ENCODE assay signal across 9 mouse cellular contexts in genomic region chr2:26314281-26315071, GRCm38 (mm10). TPM values are rescaled to one million over a fixed set of nuclear protein-coding genes. Genes with fewer than 3 reads are reported as not detected.
DNase-seq lines count a peak whose midpoint lies in the region; ATAC-seq and TF ChIP-seq lines count a peak whose summit lies in the region.
"Had no signal": no experiment of that assay in that cellular context is flagged by ENCODE, and none has a peak within 500 bp of the region (broad histone marks: within the 10 kb centered on the region; RNA-seq: fewer than 3 reads in every experiment).

No protein-coding gene starts in this region.

- intact Hi-C loops in gastrocnemius, postnatal 14 days (cut with DNase I; ENCODE audit: low total_unique reads) = no loop called here

- no peak for TF ChIP-seq CTCF in E14TG2a.4 (conservative IDR thresholded peaks at IDR 0.05; ENCODE audit: low read length)
- TF ChIP-seq CTCF in hindbrain, postnatal 0 days (IDR thresholded peaks at IDR 0.05; ENCODE audit: low read depth) = no peak
- TF ChIP-seq CTCF in liver, embryonic 14.5 days (IDR thresholded peaks at IDR 0.05; ENCODE audit: low read depth) = no peak

- WGBS in hindbrain, postnatal 0 days = 47% methylated on average over 13 of the region's 13 CpGs
- 59% methylated on average over 13 of the region's 13 CpGs for WGBS in liver, embryonic 14.5 days (ENCODE audit: insufficient replicate concordance)
- 65% methylated on average over 13 of the region's 13 CpGs for WGBS in neural tube, embryonic 15.5 days

- H3K27me3 ChIP-seq in E14TG2a.4 (ENCODE audit: insufficient read depth, low read length) = peaks cover 33% of the 10 kb centered on the region
- no peaks in the 10 kb centered on the region for H3K27me3 ChIP-seq in hindbrain, postnatal 0 days (ENCODE audit: insufficient read depth, low read length)
- H3K27me3 ChIP-seq in liver, embryonic 14.5 days (ENCODE audit: control insufficient read depth, insufficient read depth, low read length) = no peaks in the 10 kb centered on the region
- H3K27me3 ChIP-seq in neural tube, embryonic 15.5 days (replicated peaks) = no peaks in the 10 kb centered on the region

- peak overlapping the region; percentile 97 for H3K27ac ChIP-seq in hindbrain, postnatal 0 days
- H3K27ac ChIP-seq in liver, embryonic 14.5 days = no peak overlapping the region
- H3K27ac ChIP-seq in neural tube, embryonic 15.5 days (replicated peaks) = peak overlapping the region; percentile 97

- H3K36me3 ChIP-seq in E14TG2a.4 (ENCODE audit: insufficient read depth, low read length) = no peaks in the 10 kb centered on the region
- H3K36me3 ChIP-seq in hindbrain, postnatal 0 days (ENCODE audit: insufficient read depth, low read length) = no peaks in the 10 kb centered on the region
- no peaks in the 10 kb centered on the region for H3K36me3 ChIP-seq in liver, embryonic 14.5 days (replicated peaks; ENCODE audit: control insufficient read depth, insufficient read depth, low read depth)
- H3K36me3 ChIP-seq in neural tube, embryonic 15.5 days = no peaks in the 10 kb centered on the region

- H3K4me3 ChIP-seq in E14TG2a.4 (replicated peaks; ENCODE audit: low read length) = peak overlapping the region; percentile 86; the same call in 1 of the 2 replicates
- H3K4me3 ChIP-seq in hindbrain, postnatal 0 days (ENCODE audit: low read length) = peak overlapping the region; percentile 67
- H3K4me3 ChIP-seq in liver, embryonic 14.5 days (ENCODE audit: insufficient read depth in 1 of 2, low read depth in 2 of 2, low read length in 2 of 2) = no peak overlapping the region
- peak overlapping the region; percentile 87 for H3K4me3 ChIP-seq in neural tube, embryonic 15.5 days (replicated peaks)

- H3K4me1 ChIP-seq in E14TG2a.4 (replicated peaks; ENCODE audit: low read depth, low read length) = peaks cover 33% of the 10 kb centered on the region
- H3K4me1 ChIP-seq in hindbrain, postnatal 0 days (ENCODE audit: insufficient read depth, low read length) = peaks cover 40% of the 10 kb centered on the region
- no peaks in the 10 kb centered on the region for H3K4me1 ChIP-seq in liver, embryonic 14.5 days (replicated peaks; ENCODE audit: control insufficient read depth in 2 of 2, insufficient read depth in 2 of 2, low read length in 1 of 2)
- peaks cover 54% of the 10 kb centered on the region for H3K4me1 ChIP-seq in neural tube, embryonic 15.5 days

- H3K9ac ChIP-seq in hindbrain, postnatal 0 days (replicated peaks; ENCODE audit: low read length) = peak overlapping the region; percentile 97
- H3K9ac ChIP-seq in liver, embryonic 14.5 days (replicated peaks) = no peak overlapping the region
- H3K9ac ChIP-seq in neural tube, embryonic 15.5 days (replicated peaks) = peak overlapping the region; percentile 99

- no peak for TF ChIP-seq EP300 in liver, embryonic 14.5 days (IDR thresholded peaks at IDR 0.05; ENCODE audit: low read depth)

- no peaks in the 10 kb centered on the region for H3K9me3 ChIP-seq in E14TG2a.4 (ENCODE audit: low read length)
- H3K9me3 ChIP-seq in hindbrain, postnatal 0 days (ENCODE audit: low read length) = no peaks in the 10 kb centered on the region
- no peaks in the 10 kb centered on the region for H3K9me3 ChIP-seq in liver, embryonic 14.5 days (ENCODE audit: control insufficient read depth, low read length)
- no peaks in the 10 kb centered on the region for H3K9me3 ChIP-seq in neural tube, embryonic 15.5 days (replicated peaks)

- ATAC-seq in hindbrain, postnatal 0 days = no peak
- no peak for ATAC-seq in liver, embryonic 14.5 days (ENCODE audit: insufficient read depth)
- no peak for ATAC-seq in neural tube, embryonic 15.5 days (ENCODE audit: low FRiP score)

- H3K4me2 ChIP-seq in hindbrain, postnatal 0 days (ENCODE audit: low read depth, low read length) = peak overlapping the region; percentile 85
- H3K4me2 ChIP-seq in liver, embryonic 14.5 days (ENCODE audit: low read depth) = peak overlapping the region; percentile 64
- peak overlapping the region; percentile 93 for H3K4me2 ChIP-seq in neural tube, embryonic 15.5 days

- peak; percentile 86 to 90 for DNase-seq in cerebellum, postnatal 14 days
- peak; percentile 82 for DNase-seq in gastrocnemius, postnatal 14 days
- DNase-seq in hindbrain, postnatal 0 days (ENCODE audit: low spot score) = peak; percentile 65
- no peak for DNase-seq in liver, embryonic 14.5 days (ENCODE audit: low read depth in 3 of 3, low spot score in 3 of 3)
- DNase-seq in frontal cortex, postnatal 36 days (ENCODE audit: low spot score in 2 of 2) = no peak
- DNase-seq in frontal cortex, adult 2 months (ENCODE audit: extremely low spot score in 1 of 2, low spot score in 1 of 2) = no peak

RNA-seq across cellular contexts. Expression of gene Gpsm1, which starts 0.8 kb away (rescaled TPM):
- total RNA-seq in gastrocnemius, postnatal 14 days (2021) = 1 to 10 TPM; 6.4 to 7.4 TPM
- total RNA-seq in hindbrain, postnatal 0 days (2014; rRNA removed) = 310 and 330 TPM in 2 replicates
- polyA plus RNA-seq in hindbrain, postnatal 0 days (2015; fragmentation: Nextera tagmentation; extraction: Ambion mirVana) = 147 and 155 TPM in 2 replicates
- 2.3 and 2.4 TPM in 2 replicates for polyA plus RNA-seq in liver, embryonic 14.5 days (2012; rRNA removed)
- 1.1 and 1.6 TPM in 2 replicates for polyA plus RNA-seq in liver, embryonic 14.5 days (2014; fragmentation: Nextera tagmentation; extraction: Ambion mirVana)
- polyA plus RNA-seq in neural tube, embryonic 15.5 days (2015; fragmentation: Nextera tagmentation; extraction: Ambion mirVana) = 130 and 158 TPM in 2 replicates
- 248 and 275 TPM in 2 replicates for polyA plus RNA-seq in frontal cortex, adult 2 months (2012; rRNA removed)

RNA-seq across cellular contexts. Expression of gene Ccdc187, which starts 20.1 kb away (rescaled TPM):
- total RNA-seq in gastrocnemius, postnatal 14 days (2021) = under 1 TPM; 0.04 to 0.09 TPM
- 1.3 and 2.7 TPM in 2 replicates for total RNA-seq in hindbrain, postnatal 0 days (2014; rRNA removed)
- 0.18 TPM in 2 replicates for polyA plus RNA-seq in hindbrain, postnatal 0 days (2015; fragmentation: Nextera tagmentation; extraction: Ambion mirVana)
- polyA plus RNA-seq in liver, embryonic 14.5 days (2012; rRNA removed) = 0.05 and 0.06 TPM in 2 replicates
- 0.06 TPM in 1 of 2 replicates, not detected in the other for polyA plus RNA-seq in liver, embryonic 14.5 days (2014; fragmentation: Nextera tagmentation; extraction: Ambion mirVana)
- 0.03 and 0.11 TPM in 2 replicates for polyA plus RNA-seq in neural tube, embryonic 15.5 days (2015; fragmentation: Nextera tagmentation; extraction: Ambion mirVana)
- polyA plus RNA-seq in frontal cortex, adult 2 months (2012; rRNA removed) = 1.6 and 1.8 TPM in 2 replicates
- total RNA-seq: MEL had no signal

RNA-seq across cellular contexts. Expression of gene Dnlz, which starts 37.4 kb away (rescaled TPM):
- total RNA-seq in gastrocnemius, postnatal 14 days (2021) = 10 to 100 TPM; 17.0 to 17.6 TPM
- total RNA-seq in hindbrain, postnatal 0 days (2014; rRNA removed) = 38.2 and 38.5 TPM in 2 replicates
- 25.6 and 28.2 TPM in 2 replicates for polyA plus RNA-seq in hindbrain, postnatal 0 days (2015; fragmentation: Nextera tagmentation; extraction: Ambion mirVana)
- polyA plus RNA-seq in liver, embryonic 14.5 days (2012; rRNA removed) = 7.6 and 7.8 TPM in 2 replicates
- 7.0 and 8.4 TPM in 2 replicates for polyA plus RNA-seq in liver, embryonic 14.5 days (2014; fragmentation: Nextera tagmentation; extraction: Ambion mirVana)
- polyA plus RNA-seq in neural tube, embryonic 15.5 days (2015; fragmentation: Nextera tagmentation; extraction: Ambion mirVana) = 29.8 and 33.4 TPM in 2 replicates
- 35.2 and 37.1 TPM in 2 replicates for polyA plus RNA-seq in frontal cortex, adult 2 months (2012; rRNA removed)

RNA-seq across cellular contexts. Expression of gene Card9, which starts 46.2 kb away (rescaled TPM):
- 1 to 10 TPM in 1 of 2 experiments, under 1 TPM in 1; 0.71 to 1.1 TPM for total RNA-seq in gastrocnemius, postnatal 14 days (2021)
- total RNA-seq in hindbrain, postnatal 0 days (2014; rRNA removed) = 2.0 and 24.2 TPM in 2 replicates
- 1.5 and 1.6 TPM in 2 replicates for polyA plus RNA-seq in hindbrain, postnatal 0 days (2015; fragmentation: Nextera tagmentation; extraction: Ambion mirVana)
- 6.4 and 6.8 TPM in 2 replicates for polyA plus RNA-seq in liver, embryonic 14.5 days (2012; rRNA removed)
- 1.1 and 2.3 TPM in 2 replicates for polyA plus RNA-seq in liver, embryonic 14.5 days (2014; fragmentation: Nextera tagmentation; extraction: Ambion mirVana)
- 2.1 and 2.5 TPM in 2 replicates for polyA plus RNA-seq in neural tube, embryonic 15.5 days (2015; fragmentation: Nextera tagmentation; extraction: Ambion mirVana)
- 6.6 TPM in 2 replicates for polyA plus RNA-seq in frontal cortex, adult 2 months (2012; rRNA removed)

Comparison
In these comparisons a context has a peak if more than half of its experiments do, and no peak if none do; other contexts are left out.
1. H3K4me3 ChIP-seq: peak in E14TG2a.4 (single experiment), hindbrain, postnatal 0 days (single experiment) and neural tube, embryonic 15.5 days (single experiment); none in liver, embryonic 14.5 days (0 of 2).
2. DNase-seq: peak in cerebellum, postnatal 14 days (2 of 2), gastrocnemius, postnatal 14 days (single experiment) and hindbrain, postnatal 0 days (single experiment); none in liver, embryonic 14.5 days (0 of 3), frontal cortex, postnatal 36 days (0 of 2) and frontal cortex, adult 2 months (0 of 2).
3. RNA of gene Gpsm1, which starts 0.8 kb away (polyA plus RNA-seq): 248 to 275 TPM in frontal cortex, adult 2 months, 130 to 158 TPM in neural tube, embryonic 15.5 days and 147 to 155 TPM in hindbrain, postnatal 0 days; 1.1 to 2.4 TPM in liver, embryonic 14.5 days; every median in the first group is over 10 times any median in the second.
4. Peak in every context shown above with its lines, with median percentiles within 50 percentile points of each other: H3K4me2 ChIP-seq.